Mouse (Mus musculus): ENCODE results near the gene Efna1. TPM values are rescaled to one million over a fixed set of nuclear protein-coding genes. Genes with fewer than 3 reads are reported as not detected.

The Efna1 gene
- polyA plus RNA-seq, 1 experiment from 2014 or later = 97.1 TPM

DNA sequence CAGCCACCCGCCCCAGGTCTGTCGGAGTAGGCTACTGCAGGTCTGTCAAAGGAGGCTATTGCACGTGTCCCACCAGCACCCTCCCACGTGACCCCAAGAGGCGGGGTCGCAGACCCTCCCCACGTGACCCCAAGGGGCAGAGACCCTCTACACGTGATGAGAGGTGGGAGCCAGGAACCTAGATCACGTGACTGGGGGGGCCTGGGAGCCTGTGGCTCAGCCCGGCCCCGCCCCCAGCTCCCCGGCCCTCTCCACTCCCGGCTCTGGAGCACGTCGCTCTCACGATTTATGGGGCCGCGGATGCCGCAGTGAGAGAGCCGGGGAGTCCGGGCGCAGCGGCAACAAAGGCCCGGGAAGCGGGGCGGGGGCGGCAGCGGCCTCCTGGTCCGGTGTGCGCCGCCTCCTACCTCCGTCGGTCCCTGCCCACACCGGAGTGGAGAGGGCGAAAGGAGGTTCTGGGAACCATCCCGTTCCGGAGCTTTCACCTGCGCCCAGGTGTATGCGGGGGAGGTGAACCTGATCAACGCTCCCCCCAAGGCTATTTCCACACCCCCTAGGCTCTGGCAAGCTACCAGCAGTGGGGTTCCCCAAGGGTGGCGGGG is 39.7 kb upstream of the Efna1 start:
- peaks cover 12% of the 10 kb centered on the region for H3K27me3 ChIP-seq
- ChIA-PET CTCF (interaction anchor here (1.1 to 1.4 kb wide), 4 partner anchors 13 to 136 kb away, joined by 3 read pairs; no protein-coding TSS in a partner anchor), POLR2A (interaction anchor here (0.6 to 3.1 kb wide), 7 partner anchors 16 to 166 kb away, joined by 3 to 33 read pairs (median 5); partner anchors contain the start of gene Efna4)
- DNase-seq (ENCODE audit: low read depth, low spot score) (no peak), ATAC-seq (no peak)
- in situ Hi-C loops (cut with MboI; ENCODE audit: low pct_unique_long_range_greater_than_20kb) = no loop called here
- no peak for TF ChIP-seq CTCF (IDR thresholded peaks at IDR 0.05)

DNA sequence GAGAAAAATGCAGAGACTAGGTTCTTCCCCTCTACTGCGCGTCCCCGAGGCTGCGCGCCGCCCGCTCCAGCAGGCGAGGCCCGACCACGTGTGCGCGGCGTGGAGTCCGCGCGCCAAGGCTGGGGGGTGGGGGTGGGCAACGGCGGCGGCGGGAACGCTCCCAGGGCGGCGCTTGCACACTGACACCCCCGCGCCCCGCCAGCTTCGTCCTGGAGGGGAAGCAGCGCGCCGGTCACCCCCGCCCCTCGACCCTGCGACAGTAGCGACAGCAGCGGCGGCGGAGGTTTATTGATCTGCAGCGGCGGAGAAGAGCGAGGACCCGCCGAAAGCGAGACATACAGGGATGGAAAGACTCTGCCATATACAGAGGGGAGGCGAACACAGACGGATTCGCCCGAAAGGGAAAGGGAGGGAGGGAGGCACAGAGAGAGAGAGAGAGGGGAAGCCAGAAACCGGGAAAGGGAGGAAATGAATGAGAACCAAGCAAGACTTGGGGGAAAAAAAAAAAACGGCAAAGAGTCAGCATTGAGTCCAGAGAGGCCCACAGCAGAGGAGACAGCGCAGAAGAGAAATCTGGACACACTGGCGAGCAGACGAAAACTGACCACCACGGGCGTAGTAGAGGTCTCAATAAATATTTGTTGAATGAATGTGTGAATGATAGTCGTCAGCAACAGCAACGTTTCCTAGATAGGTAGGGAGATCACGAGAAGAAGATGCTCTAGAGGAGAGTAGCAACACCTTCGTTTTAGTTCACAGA is 38.8 kb upstream of the Efna1 start:
- no peak for TF ChIP-seq CTCF (IDR thresholded peaks at IDR 0.05)
- H3K27me3 ChIP-seq = peaks cover 6% of the 10 kb centered on the region
- ATAC-seq (no peak), DNase-seq (ENCODE audit: low read depth, low spot score) (no peak)
- POLR2A ChIA-PET = interaction anchor here (0.8 to 1.2 kb wide), 3 partner anchors 30 to 169 kb away, joined by 3 to 4 read pairs (median 4); partner anchors contain the start of gene Adam15
- CTCF ChIA-PET = interaction anchor here (3.7 kb wide), 1 partner anchor 19 kb away, joined by 20 read pairs; no protein-coding TSS in a partner anchor
- in situ Hi-C loops (cut with MboI; ENCODE audit: low pct_unique_long_range_greater_than_20kb) = loop anchor here (5.0 kb wide), 1 partner anchor 33 kb away; no protein-coding TSS in a partner anchor

DNA sequence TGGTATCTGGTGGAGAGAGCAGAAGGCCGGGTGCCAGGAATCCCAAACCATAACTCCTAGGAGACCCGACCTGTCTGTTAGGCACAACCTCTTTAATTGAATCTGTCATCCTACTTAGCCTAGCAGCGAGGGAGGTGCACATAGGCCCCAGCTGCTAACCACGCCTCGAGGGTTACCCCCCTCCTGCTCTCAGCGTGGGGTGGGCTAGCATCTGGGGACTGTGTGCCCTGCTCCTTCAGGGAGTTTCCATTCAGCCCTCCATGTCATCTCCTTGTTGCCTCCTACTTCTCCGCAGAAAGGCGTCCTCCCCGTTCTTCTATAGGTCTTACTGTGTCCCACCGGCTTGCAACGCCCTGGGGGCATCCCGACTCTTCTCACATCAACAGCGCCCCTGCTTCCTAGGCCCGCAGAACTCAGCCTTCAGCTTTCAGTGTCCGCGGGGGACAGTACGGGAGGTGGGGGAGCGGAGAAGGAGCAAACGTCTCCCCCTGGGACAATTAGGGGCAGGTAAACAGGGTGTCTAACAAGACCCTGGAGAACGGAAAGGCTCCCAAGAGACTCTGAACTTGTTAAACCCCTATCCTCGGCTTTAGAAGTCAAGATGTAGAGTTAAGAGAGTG is 38.1 kb upstream of the Efna1 start:
- POLR2A ChIA-PET = interaction anchor here (0.6 to 2.2 kb wide), 5 partner anchors 21 to 170 kb away, joined by 3 to 10 read pairs (median 4); partner anchors contain the start of gene Adam15
- DNase-seq (ENCODE audit: low read depth, low spot score) = no peak
- no peak for ATAC-seq

DNA sequence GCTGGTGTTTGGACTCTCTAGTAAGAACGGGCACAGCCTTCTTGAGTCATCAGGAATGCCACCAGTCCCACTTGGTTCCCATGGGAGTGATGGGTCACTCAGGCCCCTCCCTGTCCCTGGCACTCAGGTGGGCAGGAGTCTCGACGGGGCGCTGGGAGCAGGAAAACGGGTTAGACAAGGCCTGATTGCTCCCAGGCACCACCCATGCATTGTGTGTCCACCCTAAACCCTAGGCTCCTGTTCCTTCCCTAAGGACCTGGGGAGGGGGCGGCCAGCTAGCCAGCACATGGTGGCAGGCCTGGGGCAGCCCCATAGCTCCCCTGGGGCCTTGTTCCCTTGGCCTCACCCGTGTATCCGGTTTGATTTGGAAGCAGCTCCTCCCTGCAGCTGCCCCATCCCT is 37.4 kb upstream of the Efna1 start:
- TF ChIP-seq CTCF (IDR thresholded peaks at IDR 0.05) = no peak
- in situ Hi-C loops (cut with MboI; ENCODE audit: low pct_unique_long_range_greater_than_20kb) = loop anchor here (5.0 kb wide), 1 partner anchor 34 kb away; no protein-coding TSS in a partner anchor
- CTCF ChIA-PET = interaction anchor here (0.8 to 4.2 kb wide), 6 partner anchors 12 to 94 kb away, joined by 3 to 22 read pairs (median 12); partner anchors contain the start of gene Flad1
- no peak for ATAC-seq
- POLR2A ChIA-PET = interaction anchor here (0.9 to 2.2 kb wide), 2 partner anchors 22 to 31 kb away, joined by 4 to 10 read pairs; partner anchors contain the start of gene Adam15
- no peak for DNase-seq (ENCODE audit: low read depth, low spot score)
- H3K27me3 ChIP-seq = peaks cover 6% of the 10 kb centered on the region

More for the DNA sequence above, 38.1 kb upstream of the Efna1 start:
- TF ChIP-seq CTCF (IDR thresholded peaks at IDR 0.05) = no peak
- in situ Hi-C loops (cut with MboI; ENCODE audit: low pct_unique_long_range_greater_than_20kb) = loop anchor here (5.0 kb wide), 1 partner anchor 33 kb away; no protein-coding TSS in a partner anchor
- CTCF ChIA-PET = interaction anchor here (0.8 to 4.2 kb wide), 5 partner anchors 16 to 93 kb away, joined by 3 to 22 read pairs (median 17); partner anchors contain the start of gene Flad1
- H3K27me3 ChIP-seq = peaks cover 6% of the 10 kb centered on the region

DNA sequence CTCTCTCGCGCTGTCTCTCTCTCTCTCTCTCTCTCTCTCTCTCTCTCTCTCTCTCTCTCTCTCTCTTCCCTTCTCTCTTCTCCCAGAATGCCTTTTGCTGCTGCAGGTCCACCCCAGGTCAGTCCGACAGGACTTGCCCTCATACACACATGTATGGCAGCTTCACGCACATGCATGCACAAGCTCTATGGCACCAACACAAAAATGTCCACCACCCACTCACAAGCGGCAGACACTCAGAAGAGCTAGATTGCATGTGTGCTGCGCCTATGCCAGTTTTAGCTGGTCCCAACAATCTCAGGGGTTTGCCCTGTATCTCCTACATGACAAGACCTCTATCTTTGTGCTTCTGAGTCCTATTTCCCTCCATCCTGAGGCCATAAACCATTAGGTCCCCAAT is 36.3 kb upstream of the Efna1 start:
- POLR2A ChIA-PET = interaction anchor here (0.6 to 2.2 kb wide), 6 partner anchors 10 to 102 kb away, joined by 3 to 10 read pairs (median 3); no protein-coding TSS in a partner anchor
- TF ChIP-seq CTCF (IDR thresholded peaks at IDR 0.05) = no peak
- CTCF ChIA-PET = interaction anchor here (0.6 to 4.2 kb wide), 19 partner anchors 9 to 400 kb away, joined by 3 to 22 read pairs (median 4); partner anchors contain the start of genes Krtcap2 and Trim46
- peaks cover 6% of the 10 kb centered on the region for H3K27me3 ChIP-seq
- no peak for DNase-seq (ENCODE audit: low read depth, low spot score)
- no peak for ATAC-seq
- in situ Hi-C loops (cut with MboI; ENCODE audit: low pct_unique_long_range_greater_than_20kb) = loop anchor here (5.0 kb wide), 1 partner anchor 35 kb away; no protein-coding TSS in a partner anchor

DNA sequence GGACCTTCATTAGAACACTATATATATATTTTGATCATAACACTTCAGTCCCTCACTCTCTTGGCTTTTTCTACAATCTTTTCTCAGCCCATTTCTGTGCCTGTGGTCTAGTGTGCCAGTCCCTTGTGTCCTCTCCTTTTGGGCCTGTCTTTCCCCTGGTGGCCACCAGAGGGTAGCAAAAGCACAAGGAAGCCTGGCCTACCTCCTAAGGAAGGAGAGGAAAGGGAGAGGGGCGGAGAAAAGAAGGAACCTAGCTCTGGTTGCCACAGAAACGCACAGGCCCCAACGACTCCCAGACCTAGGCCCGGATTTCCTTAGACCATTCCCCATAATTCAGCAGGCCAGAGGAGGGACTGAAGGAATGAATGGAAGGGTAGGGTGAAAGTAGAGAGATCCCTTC is 35.9 kb upstream of the Efna1 start:
- H3K27me3 ChIP-seq = peaks cover 6% of the 10 kb centered on the region
- POLR2A ChIA-PET = interaction anchor here (0.8 to 2.2 kb wide), 6 partner anchors 8 to 38 kb away, joined by 3 to 10 read pairs (median 3); no protein-coding TSS in a partner anchor
- CTCF ChIA-PET = interaction anchor here (0.6 to 4.2 kb wide), 19 partner anchors 9 to 399 kb away, joined by 3 to 22 read pairs (median 4); partner anchors contain the start of genes Krtcap2 and Trim46
- DNase-seq (ENCODE audit: low read depth, low spot score) (no peak), ATAC-seq (peak; percentile 11)
- in situ Hi-C loops (cut with MboI; ENCODE audit: low pct_unique_long_range_greater_than_20kb) = loop anchor here (5.0 kb wide), 1 partner anchor 35 kb away; no protein-coding TSS in a partner anchor
- TF ChIP-seq CTCF (IDR thresholded peaks at IDR 0.05) = no peak

DNA sequence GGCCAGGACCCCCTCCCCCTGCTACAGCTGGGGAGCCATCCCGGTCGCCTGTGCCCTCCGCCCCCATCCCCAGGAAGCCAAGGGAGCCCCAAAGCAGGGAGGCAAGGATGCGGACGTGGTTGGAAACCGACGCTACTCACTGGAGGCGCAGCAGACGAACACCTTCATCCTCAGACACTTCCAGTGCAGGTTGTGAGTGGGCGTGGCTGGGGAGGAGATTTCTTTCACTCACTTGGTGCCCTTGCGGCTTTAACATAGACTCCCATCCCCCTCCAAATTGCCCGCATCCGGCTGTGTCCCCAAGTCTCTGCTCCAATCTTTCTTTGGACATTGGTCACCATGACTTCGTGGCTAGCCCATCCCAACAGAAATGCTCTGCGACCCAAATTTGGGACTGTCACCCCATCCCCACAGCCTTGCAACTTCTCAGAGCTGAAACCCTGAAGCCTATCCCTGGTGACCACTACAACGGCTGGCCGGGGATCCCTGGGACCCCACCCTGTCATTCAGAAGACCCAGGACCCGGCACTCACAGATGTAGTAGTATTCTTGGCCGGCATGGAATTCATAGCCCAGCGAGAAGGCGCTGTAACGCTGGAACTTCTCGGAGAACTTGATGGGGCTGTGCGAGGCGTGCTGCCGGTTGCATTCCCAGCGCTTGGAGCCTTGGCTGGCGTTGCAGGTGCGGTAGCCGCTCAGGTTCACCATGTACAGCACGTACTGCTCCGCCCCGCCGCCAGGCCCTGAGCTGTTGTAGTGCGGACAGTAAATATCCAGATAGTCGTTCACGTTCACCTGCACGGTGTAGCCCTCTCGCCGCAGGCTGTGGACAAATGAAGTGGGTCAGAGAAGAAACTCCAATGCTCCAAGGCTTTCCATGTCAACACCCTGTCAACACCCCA is 35.2 kb upstream of the Efna1 start:
- peaks cover 4% of the 10 kb centered on the region for H3K27me3 ChIP-seq
- POLR2A ChIA-PET = interaction anchor here (0.6 to 1.6 kb wide), 4 partner anchors 8 to 106 kb away, joined by 3 to 4 read pairs (median 4); no protein-coding TSS in a partner anchor
- CTCF ChIA-PET = interaction anchor here (0.6 to 4.2 kb wide), 21 partner anchors 8 to 399 kb away, joined by 3 to 22 read pairs (median 4); partner anchors contain the start of genes Krtcap2 and Trim46
- TF ChIP-seq CTCF (IDR thresholded peaks at IDR 0.05) = no peak
- ATAC-seq = no peak
- no peak for DNase-seq (ENCODE audit: low read depth, low spot score)
- in situ Hi-C loops (cut with MboI; ENCODE audit: low pct_unique_long_range_greater_than_20kb) = loop anchor here (5.0 kb wide), 1 partner anchor 36 kb away; no protein-coding TSS in a partner anchor

DNA sequence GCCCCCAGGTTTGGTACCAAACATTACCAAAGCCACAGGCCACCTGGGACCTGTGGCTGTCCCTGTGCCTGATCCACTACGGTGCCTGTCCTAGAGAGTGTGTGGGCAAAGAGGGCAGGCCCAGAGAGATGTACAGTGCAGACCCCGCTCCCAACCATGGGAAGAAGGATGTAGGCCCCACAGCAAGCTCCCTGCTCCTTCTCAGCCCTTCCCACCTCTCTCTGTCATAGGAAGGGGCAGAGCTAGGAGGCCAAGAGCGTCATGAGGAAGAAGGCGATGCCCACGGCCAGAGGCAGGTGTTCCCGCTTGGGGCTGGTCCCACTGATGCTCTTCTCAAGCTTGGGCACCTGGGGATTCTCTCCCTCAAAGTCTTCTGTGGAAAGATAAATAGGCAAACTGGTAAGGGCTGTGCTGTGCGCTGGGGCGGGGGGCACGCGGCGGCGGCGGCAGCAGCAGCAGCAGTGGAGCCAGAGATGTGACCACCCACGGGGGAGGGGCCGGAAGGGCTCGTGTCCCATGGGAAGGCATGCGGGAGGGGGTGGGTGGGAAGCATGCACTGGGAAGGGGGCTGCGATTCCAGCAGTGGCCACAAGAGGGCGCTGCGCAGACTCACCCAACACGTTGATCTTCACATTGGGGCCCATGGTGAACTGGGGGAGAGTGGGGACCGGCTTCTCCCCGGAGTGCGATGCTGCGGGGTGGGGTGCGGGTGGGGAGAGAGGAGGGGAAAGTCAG is 34.4 kb upstream of the Efna1 start:
- in situ Hi-C loops (cut with MboI; ENCODE audit: low pct_unique_long_range_greater_than_20kb) = loop anchor here (5.0 kb wide), 1 partner anchor 37 kb away; no protein-coding TSS in a partner anchor
- peak; percentile 46 for ATAC-seq

More for the DNA sequence above, 34.4 kb upstream of the Efna1 start:
- ChIA-PET POLR2A (interaction anchor here (0.6 to 0.7 kb wide), 2 partner anchors 32 to 106 kb away, joined by 3 to 4 read pairs; no protein-coding TSS in a partner anchor), CTCF (interaction anchor here (0.6 to 4.2 kb wide), 7 partner anchors 12 to 39 kb away, joined by 3 to 17 read pairs (median 5); no protein-coding TSS in a partner anchor)
- DNase-seq (ENCODE audit: low read depth, low spot score) = no peak
- no peak for TF ChIP-seq CTCF (IDR thresholded peaks at IDR 0.05)
- H3K27me3 ChIP-seq = no peaks in the 10 kb centered on the region
